20 mouse cellular contexts compared by ENCODE assay signal in genomic region chr16:58532511-58532910, GRCm38 (mm10). TPM values are rescaled to one million over a fixed set of nuclear protein-coding genes. Genes with fewer than 3 reads are reported as not detected.
DNase-seq lines count a peak whose midpoint lies in the region; ATAC-seq and TF ChIP-seq lines count a peak whose summit lies in the region.
"Had no signal": no experiment of that assay in that cellular context is flagged by ENCODE, and none has a peak within 500 bp of the region (broad histone marks: within the 10 kb centered on the region; RNA-seq: fewer than 3 reads in every experiment).

No protein-coding gene starts in this region.

- peak; percentile 38 for DNase-seq in midbrain, embryonic 10.5 days (ENCODE audit: low spot score)
- no peak for DNase-seq in B cell, adult 2 months
- DNase-seq in lung, postnatal 4 days = no peak
- DNase-seq: adrenal gland, postnatal 36 days; cerebellum, adult 9-10 months; gastrocnemius, postnatal 36 days; heart, postnatal 14 days; kidney, postnatal 14 days; layer of hippocampus, adult 9-11 months; lung, adult 2 months; lung, postnatal 36 days had no signal

- H3K36me3 ChIP-seq in intestine, embryonic 15.5 days = no peaks in the 10 kb centered on the region
- no peaks in the 10 kb centered on the region for H3K36me3 ChIP-seq in intestine, postnatal 0 days (ENCODE audit: control insufficient read depth, insufficient read depth)
- no peaks in the 10 kb centered on the region for H3K36me3 ChIP-seq in midbrain, embryonic 10.5 days
- H3K36me3 ChIP-seq in midbrain, embryonic 15.5 days (replicated peaks) = no peaks in the 10 kb centered on the region
- no peaks in the 10 kb centered on the region for H3K36me3 ChIP-seq in embryonic facial prominence, embryonic 12.5 days
- H3K36me3 ChIP-seq in neural tube, embryonic 13.5 days = no peaks in the 10 kb centered on the region
- H3K36me3 ChIP-seq: forebrain, embryonic 15.5 days; limb, embryonic 12.5 days; stomach, embryonic 15.5 days had no signal

- WGBS in intestine, embryonic 15.5 days = 68% methylated on average over 3 of the region's 3 CpGs
- WGBS in intestine, postnatal 0 days = 71% methylated on average over 3 of the region's 3 CpGs
- WGBS in midbrain, embryonic 10.5 days = 35% methylated on average over 3 of the region's 3 CpGs
- WGBS in midbrain, embryonic 15.5 days = 24% methylated on average over 3 of the region's 3 CpGs
- 62% methylated on average over 3 of the region's 3 CpGs for WGBS in embryonic facial prominence, embryonic 12.5 days
- WGBS in neural tube, embryonic 13.5 days = 12% methylated on average over 3 of the region's 3 CpGs

- no peaks in the 10 kb centered on the region for H3K27me3 ChIP-seq in intestine, embryonic 15.5 days (replicated peaks)
- H3K27me3 ChIP-seq in intestine, postnatal 0 days (replicated peaks; ENCODE audit: control insufficient read depth, insufficient read depth, low read length) = no peaks in the 10 kb centered on the region
- H3K27me3 ChIP-seq in midbrain, embryonic 10.5 days (ENCODE audit: low read depth, poor library complexity, severe bottlenecking) = no peaks in the 10 kb centered on the region
- no peaks in the 10 kb centered on the region for H3K27me3 ChIP-seq in midbrain, embryonic 15.5 days (replicated peaks)
- H3K27me3 ChIP-seq in embryonic facial prominence, embryonic 12.5 days = no peaks in the 10 kb centered on the region
- H3K27me3 ChIP-seq in neural tube, embryonic 13.5 days = no peaks in the 10 kb centered on the region
- H3K27me3 ChIP-seq: forebrain, embryonic 15.5 days; limb, embryonic 12.5 days; stomach, embryonic 15.5 days had no signal

- no peak for TF ChIP-seq CTCF in intestine, postnatal 0 days (IDR thresholded peaks at IDR 0.05; ENCODE audit: low read depth)

- no peak overlapping the region for H3K27ac ChIP-seq in intestine, embryonic 15.5 days
- no peak overlapping the region for H3K27ac ChIP-seq in intestine, postnatal 0 days (ENCODE audit: low read depth, low read length)
- H3K27ac ChIP-seq in midbrain, embryonic 10.5 days (replicated peaks) = peak overlapping the region; percentile 49
- H3K27ac ChIP-seq in midbrain, embryonic 15.5 days = no peak overlapping the region
- no peak overlapping the region for H3K27ac ChIP-seq in embryonic facial prominence, embryonic 12.5 days
- no peak overlapping the region for H3K27ac ChIP-seq in neural tube, embryonic 13.5 days (replicated peaks)
- H3K27ac ChIP-seq: forebrain, embryonic 15.5 days; hindbrain, postnatal 0 days; limb, embryonic 12.5 days; stomach, embryonic 15.5 days had no signal

- no peaks in the 10 kb centered on the region for H3K9me3 ChIP-seq in intestine, embryonic 15.5 days
- no peaks in the 10 kb centered on the region for H3K9me3 ChIP-seq in intestine, postnatal 0 days (ENCODE audit: control insufficient read depth)
- no peaks in the 10 kb centered on the region for H3K9me3 ChIP-seq in midbrain, embryonic 10.5 days (replicated peaks)
- no peaks in the 10 kb centered on the region for H3K9me3 ChIP-seq in midbrain, embryonic 15.5 days
- no peaks in the 10 kb centered on the region for H3K9me3 ChIP-seq in embryonic facial prominence, embryonic 12.5 days
- no peaks in the 10 kb centered on the region for H3K9me3 ChIP-seq in neural tube, embryonic 13.5 days
- H3K9me3 ChIP-seq: forebrain, embryonic 15.5 days; limb, embryonic 12.5 days; stomach, embryonic 15.5 days had no signal

- H3K4me3 ChIP-seq in intestine, embryonic 15.5 days (replicated peaks) = no peak overlapping the region
- no peak overlapping the region for H3K4me3 ChIP-seq in intestine, postnatal 0 days (ENCODE audit: low read depth, low read length)
- no peak overlapping the region for H3K4me3 ChIP-seq in midbrain, embryonic 10.5 days
- no peak overlapping the region for H3K4me3 ChIP-seq in midbrain, embryonic 15.5 days
- H3K4me3 ChIP-seq in embryonic facial prominence, embryonic 12.5 days = no peak overlapping the region
- H3K4me3 ChIP-seq in neural tube, embryonic 13.5 days = no peak overlapping the region
- H3K4me3 ChIP-seq: forebrain, embryonic 15.5 days; limb, embryonic 12.5 days; stomach, embryonic 15.5 days had no signal

- H3K4me2 ChIP-seq in intestine, embryonic 15.5 days (replicated peaks) = no peak overlapping the region
- no peak overlapping the region for H3K4me2 ChIP-seq in intestine, postnatal 0 days (replicated peaks; ENCODE audit: low read depth)
- no peak overlapping the region for H3K4me2 ChIP-seq in midbrain, embryonic 15.5 days
- H3K4me2 ChIP-seq in embryonic facial prominence, embryonic 12.5 days (replicated peaks) = no peak overlapping the region
- H3K4me2 ChIP-seq in neural tube, embryonic 13.5 days = no peak overlapping the region
- H3K4me2 ChIP-seq: forebrain, embryonic 15.5 days; limb, embryonic 12.5 days; stomach, embryonic 15.5 days had no signal

- ATAC-seq in intestine, embryonic 15.5 days = peak; percentile 39; the same call in 1 of the 2 replicates
- no peak for ATAC-seq in intestine, postnatal 0 days
- no peak for ATAC-seq in midbrain, embryonic 15.5 days (replicated peaks)
- ATAC-seq in embryonic facial prominence, embryonic 12.5 days (ENCODE audit: insufficient number of reproducible peaks, insufficient read depth, low FRiP score, low TSS enrichment) = peak; percentile 69; the same call in 1 of the 2 replicates
- ATAC-seq in neural tube, embryonic 13.5 days (ENCODE audit: low read depth) = peak; percentile 23; the same call in 1 of the 2 replicates
- ATAC-seq: forebrain, embryonic 15.5 days; hindbrain, postnatal 0 days had no signal

- no peaks in the 10 kb centered on the region for H3K4me1 ChIP-seq in intestine, embryonic 15.5 days (replicated peaks)
- H3K4me1 ChIP-seq in intestine, postnatal 0 days (replicated peaks; ENCODE audit: control insufficient read depth, insufficient read depth, low read length) = 0 out of 2 replicates have a peak, but pooled peaks cover 6% of the 10 kb centered on the region
- peaks cover 25% of the 10 kb centered on the region for H3K4me1 ChIP-seq in midbrain, embryonic 10.5 days
- H3K4me1 ChIP-seq in midbrain, embryonic 15.5 days = no peaks in the 10 kb centered on the region
- no peaks in the 10 kb centered on the region for H3K4me1 ChIP-seq in embryonic facial prominence, embryonic 12.5 days
- H3K4me1 ChIP-seq in neural tube, embryonic 13.5 days (replicated peaks) = 0 out of 2 replicates have a peak, but pooled peaks cover 6% of the 10 kb centered on the region
- H3K4me1 ChIP-seq: forebrain, embryonic 15.5 days; stomach, embryonic 15.5 days had no signal

- no peak overlapping the region for H3K9ac ChIP-seq in intestine, embryonic 15.5 days
- no peak overlapping the region; the same call in 1 of the 2 replicates for H3K9ac ChIP-seq in intestine, postnatal 0 days (ENCODE audit: low read depth, low read length)
- H3K9ac ChIP-seq in midbrain, embryonic 15.5 days = no peak overlapping the region
- no peak overlapping the region for H3K9ac ChIP-seq in embryonic facial prominence, embryonic 12.5 days
- no peak overlapping the region for H3K9ac ChIP-seq in neural tube, embryonic 13.5 days
- H3K9ac ChIP-seq: forebrain, embryonic 15.5 days; limb, embryonic 12.5 days; stomach, embryonic 15.5 days had no signal

RNA-seq across cellular contexts. Expression of gene St3gal6, which starts 8.5 kb away (rescaled TPM):
- 18.9 and 19.3 TPM in 2 replicates for polyA plus RNA-seq in intestine, embryonic 15.5 days (2015; fragmentation: Nextera tagmentation; extraction: Ambion mirVana)
- polyA plus RNA-seq in intestine, postnatal 0 days (2015; fragmentation: Nextera tagmentation; extraction: Ambion mirVana) = 32.5 and 32.6 TPM in 2 replicates
- 9.3 and 12.5 TPM in 2 replicates for polyA plus RNA-seq in midbrain, embryonic 10.5 days (2016; fragmentation: Nextera tagmentation; extraction: Ambion mirVana)
- 12.1 and 13.6 TPM in 2 replicates for polyA plus RNA-seq in midbrain, embryonic 15.5 days (2015; fragmentation: Nextera tagmentation; extraction: Ambion mirVana)
- polyA plus RNA-seq in embryonic facial prominence, embryonic 12.5 days (2016; fragmentation: Nextera tagmentation; extraction: Ambion mirVana) = 8.7 and 10.2 TPM in 2 replicates
- 7.1 and 9.7 TPM in 2 replicates for polyA plus RNA-seq in neural tube, embryonic 13.5 days (2015; fragmentation: Nextera tagmentation; extraction: Ambion mirVana)

Comparison
In these comparisons a context has a peak if more than half of its experiments do, and no peak if none do; other contexts are left out.
1. ATAC-seq: peak in intestine, embryonic 15.5 days (single experiment), embryonic facial prominence, embryonic 12.5 days (single experiment) and neural tube, embryonic 13.5 days (single experiment); none in intestine, postnatal 0 days (single experiment) and midbrain, embryonic 15.5 days (single experiment).